Mouse (Mus musculus) inflammation-experienced regulatory T-cells, adult 6 months (primary cell): ENCODE measurements at regions not wholly inside any gene's neighbourhood (a gene's known extent, or its start where the extent isn't known, plus 50 kb on each side); places are given as distances from the start of the nearest gene placed in this dataset.
A peak's percentile ranks its signal among the peaks of the same experiment; 100 is the strongest.
"Not testable (repeated sequence)": the region's sequence is repeated elsewhere in the genome, so short reads cannot be mapped to it uniquely, and the experiment has no call there.

Experiments used
- ATAC-seq: one replicate; pipeline ENCODE4 v1.8.0; 2017

DNA sequence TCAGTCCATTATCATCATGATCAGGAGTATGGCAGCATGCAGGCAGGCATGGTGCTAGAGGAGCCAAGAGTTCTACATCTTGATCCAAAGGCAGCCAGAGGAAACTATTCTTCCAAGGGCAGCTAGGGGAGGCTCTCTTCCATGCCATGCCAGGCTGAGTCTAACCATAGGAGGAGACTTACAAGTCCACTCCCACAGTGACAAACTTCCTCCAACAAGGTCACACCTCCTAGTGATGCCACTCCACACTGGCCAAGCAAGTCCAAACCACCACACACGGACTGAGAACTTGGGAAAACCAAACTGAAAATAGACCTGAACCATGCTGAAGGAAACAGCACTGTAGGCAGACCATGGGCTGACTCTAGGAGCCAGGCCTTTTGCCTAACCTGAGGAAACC is 197.4 kb downstream of the Prex1 start:
- no peak for ATAC-seq

DNA sequence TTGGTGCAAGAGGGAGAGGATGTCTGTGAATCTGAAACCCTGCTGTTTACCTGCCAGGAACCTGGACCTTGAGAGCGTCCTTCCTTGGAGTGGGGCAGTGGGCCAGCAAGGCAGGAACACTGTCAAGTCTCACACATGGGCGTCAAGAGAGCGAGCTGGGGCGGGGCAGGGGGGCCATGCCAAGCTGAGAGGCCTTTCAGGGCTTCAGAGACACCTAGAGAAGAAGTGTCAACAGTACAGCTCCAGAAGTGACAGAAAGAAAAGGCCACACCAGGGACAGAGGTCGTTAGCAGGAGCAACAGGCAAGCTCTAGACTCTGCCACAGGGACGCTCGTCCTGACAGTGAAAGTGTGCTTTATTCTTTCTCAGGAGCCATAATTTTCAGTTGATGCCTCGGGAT is 199.0 kb downstream of the Prex1 start:
- no peak for ATAC-seq

DNA sequence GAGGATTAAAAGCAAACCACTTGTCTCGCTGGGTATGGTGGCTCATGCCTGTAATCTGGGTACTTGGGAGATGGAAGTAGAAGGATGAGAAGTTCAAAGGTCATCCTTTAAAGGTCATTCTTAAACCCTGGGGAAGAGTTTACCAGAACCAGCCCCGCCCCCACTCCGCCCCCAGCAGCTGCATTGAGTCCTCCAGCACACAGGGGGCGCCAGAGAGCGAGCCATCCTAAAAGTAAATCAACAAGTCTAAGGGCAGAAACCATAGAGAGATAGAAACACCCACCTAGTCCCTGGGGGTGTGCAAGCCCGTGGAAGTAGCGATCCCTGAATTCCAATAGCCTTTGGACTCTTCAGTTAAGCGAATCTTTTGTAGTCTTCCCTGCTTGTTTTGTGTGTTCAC is 201.1 kb downstream of the Prex1 start:
- no peak for ATAC-seq

DNA sequence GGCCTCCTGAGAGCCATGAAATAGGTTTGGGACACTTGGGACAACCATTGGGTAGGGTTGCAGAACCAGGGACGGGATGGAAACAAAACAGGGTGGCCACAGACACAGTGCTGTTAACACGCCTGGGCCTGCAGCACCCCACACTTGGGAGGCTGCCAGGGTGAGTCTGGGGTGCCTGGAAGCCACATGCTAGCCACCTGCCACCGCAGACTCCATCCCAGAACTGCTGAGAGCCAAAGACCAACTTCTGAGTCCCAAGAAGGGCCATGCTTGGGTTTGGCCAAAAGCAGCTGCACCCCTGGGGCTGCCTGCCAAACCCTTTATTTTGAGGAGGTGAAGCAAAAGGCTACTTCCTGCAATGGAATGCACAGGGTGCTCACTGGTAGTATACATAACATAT is 202.2 kb downstream of the Prex1 start:
- not testable (repeated sequence) for ATAC-seq

DNA sequence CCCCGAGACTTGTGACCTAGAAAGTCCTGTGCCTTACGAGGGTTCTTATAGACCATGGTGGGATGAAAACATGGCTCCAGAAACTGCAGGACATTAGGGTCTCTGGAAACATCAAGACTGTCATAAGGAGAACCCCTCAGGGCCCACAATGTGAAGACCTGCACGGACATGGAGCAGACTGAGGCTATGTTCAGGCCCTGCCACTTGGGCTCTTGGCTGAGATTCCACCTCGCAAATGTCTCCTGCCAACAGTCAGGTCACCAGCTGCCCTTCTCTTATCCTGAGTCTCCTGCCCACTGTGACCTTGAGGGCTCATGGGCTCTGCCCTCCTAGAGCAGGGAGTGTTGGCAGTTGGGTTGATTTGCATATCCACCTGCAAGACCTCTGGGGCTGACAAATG is 202.9 kb downstream of the Prex1 start:
- ATAC-seq: no peak

DNA sequence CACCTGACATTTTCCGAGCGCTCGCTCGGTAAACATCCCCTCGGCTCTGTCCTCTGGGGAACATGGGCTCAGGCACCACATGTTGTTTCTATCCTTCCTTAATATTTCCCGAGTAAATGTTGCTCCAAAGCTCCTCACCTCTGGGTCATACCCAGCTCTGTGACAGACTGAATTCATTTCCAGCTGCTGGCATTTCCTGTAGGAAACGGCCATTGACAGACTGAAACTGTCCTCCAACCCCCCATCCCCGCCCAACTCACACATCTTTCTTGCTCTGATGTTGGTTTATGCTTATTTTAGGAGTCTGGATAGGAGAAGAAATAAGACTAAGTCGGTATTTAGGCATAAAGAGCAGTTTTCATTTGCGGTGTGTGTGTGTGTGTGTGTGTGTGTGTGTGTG is 204.0 kb downstream of the Prex1 start:
- ATAC-seq: no peak

DNA sequence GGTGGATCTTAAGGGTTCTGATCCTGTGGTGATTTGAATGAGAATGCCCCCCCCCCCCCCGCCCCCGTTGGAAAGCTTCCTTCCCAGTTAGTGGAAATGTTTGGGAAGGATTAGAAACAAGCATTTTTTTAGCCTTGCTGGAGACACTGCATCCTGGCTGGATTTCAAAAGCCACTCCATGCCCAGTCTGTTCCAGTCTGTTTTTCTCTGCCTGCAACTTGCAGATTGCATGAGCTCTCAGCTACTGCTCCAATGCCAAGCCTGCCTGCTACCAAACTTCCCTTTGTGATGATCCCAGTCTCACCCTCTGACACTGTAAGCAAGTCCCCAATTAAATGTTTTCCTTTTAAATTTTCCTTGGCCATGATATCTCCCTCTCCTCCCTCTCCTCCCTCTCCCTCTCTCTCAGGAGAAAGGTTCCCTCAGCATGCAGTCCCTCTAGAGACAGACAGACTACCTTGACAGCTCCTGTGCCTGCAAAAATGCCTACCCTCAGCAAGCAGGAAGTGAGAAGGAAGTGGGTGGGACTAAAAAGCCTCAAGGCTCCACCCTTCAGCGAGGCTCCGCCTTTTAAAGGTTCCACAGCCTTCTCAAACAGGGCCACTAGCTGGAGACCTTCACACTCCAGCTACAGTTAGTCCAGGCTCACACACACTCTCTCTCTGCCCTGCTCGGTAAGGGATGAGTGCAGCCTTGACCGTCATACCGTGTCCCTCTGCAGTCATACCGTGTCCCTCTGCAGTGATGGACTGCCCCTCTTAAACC is 204.8 kb downstream of the Prex1 start:
- ATAC-seq: no peak

DNA sequence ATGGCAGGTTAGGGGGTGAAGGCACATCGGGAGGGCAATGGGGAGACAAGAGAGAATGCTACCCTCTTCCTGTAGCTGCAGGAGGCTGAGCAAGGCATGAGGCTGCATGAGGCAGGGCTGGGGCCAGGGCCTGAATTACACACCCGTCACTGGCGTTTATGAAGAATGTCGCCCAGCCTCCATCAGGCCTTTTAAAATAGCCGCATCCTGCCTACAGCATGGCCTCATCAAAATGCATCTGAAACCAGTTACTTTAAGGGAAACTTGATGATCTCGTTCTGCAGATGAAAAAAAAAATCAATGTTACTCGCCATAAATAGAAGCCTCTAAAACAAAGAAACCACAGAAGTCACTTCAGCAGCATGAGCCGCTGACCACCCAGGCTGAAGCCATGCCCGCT is 208.3 kb downstream of the Prex1 start:
- ATAC-seq: no peak

DNA sequence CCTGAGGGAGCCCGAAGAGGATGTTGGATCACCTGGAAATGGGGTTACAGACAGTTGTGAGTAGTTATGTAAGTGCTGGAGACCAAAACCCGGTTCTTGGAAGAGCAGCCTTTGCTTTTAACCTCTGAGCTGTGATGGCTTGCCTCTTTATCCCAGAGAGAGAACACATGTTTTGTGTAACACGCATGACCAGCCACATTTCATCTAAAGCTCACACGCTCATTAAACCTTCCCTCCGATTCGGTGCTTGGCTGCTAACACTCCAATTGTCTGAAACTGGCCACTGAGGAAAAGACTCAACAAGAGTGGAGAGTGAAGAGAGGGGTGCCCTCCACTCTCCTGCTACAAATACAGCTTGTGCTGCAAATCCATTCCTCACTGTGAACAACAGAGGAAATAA is 210.0 kb downstream of the Prex1 start:
- no peak for ATAC-seq

DNA sequence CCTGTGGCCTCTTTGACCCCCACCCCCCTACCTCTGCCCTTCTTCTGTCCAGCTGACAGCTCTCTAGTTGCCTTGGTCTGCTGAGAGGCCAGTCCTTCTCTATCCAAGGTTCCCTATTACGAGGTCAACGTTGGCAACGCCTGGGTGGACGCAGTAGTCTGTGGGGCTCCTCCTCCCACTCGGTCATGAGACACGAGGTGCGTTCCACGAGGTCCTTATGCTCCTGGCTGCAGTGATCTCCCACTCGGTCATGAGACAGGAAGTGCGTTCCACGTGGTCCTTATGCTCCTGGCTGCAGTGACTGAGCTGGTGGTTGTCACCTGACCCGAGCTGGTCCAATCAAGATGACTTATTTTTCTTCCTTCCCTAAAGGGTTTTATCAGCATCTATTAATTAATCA is 220.7 kb downstream of the Prex1 start:
- ATAC-seq: no peak

DNA sequence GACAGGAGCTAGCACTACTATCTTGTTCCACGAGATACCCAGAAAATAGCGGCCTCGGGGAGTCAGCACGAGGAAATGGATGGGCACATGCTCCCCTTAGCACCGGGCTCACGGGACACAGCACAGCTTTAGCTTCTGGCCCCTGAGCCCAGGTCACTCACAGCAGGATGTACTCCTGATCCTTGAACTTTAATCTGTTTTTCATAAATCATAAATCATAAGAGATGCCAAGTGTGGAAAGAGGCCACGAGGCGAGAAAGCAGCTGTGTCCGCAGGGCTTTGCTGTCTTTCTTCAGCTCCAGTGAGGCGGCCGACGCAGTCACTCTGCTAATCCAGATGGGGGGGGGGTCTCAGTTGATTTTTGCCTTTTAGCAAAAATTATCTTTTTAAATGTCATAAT is 221.2 kb downstream of the Prex1 start:
- ATAC-seq: no peak

DNA sequence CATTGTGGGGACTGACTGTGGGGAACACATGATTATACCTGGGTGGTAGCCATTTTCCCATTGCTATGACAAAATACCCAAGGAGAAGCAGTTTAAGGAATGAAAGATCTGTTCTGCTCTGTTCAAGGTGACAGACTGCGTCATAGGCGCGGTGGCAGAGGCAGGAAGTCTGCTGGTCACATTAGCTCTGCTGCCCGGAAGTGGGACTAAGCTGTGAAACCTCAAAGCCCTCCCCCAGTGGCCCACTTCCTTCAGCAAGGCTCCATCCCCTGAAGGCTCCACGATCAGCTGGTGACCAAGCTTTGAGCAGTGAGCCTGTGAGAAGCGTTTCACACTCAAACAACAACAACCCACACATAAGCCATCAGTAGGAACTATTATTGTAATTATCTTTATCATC is 221.8 kb downstream of the Prex1 start:
- peak; percentile 88 for ATAC-seq

DNA sequence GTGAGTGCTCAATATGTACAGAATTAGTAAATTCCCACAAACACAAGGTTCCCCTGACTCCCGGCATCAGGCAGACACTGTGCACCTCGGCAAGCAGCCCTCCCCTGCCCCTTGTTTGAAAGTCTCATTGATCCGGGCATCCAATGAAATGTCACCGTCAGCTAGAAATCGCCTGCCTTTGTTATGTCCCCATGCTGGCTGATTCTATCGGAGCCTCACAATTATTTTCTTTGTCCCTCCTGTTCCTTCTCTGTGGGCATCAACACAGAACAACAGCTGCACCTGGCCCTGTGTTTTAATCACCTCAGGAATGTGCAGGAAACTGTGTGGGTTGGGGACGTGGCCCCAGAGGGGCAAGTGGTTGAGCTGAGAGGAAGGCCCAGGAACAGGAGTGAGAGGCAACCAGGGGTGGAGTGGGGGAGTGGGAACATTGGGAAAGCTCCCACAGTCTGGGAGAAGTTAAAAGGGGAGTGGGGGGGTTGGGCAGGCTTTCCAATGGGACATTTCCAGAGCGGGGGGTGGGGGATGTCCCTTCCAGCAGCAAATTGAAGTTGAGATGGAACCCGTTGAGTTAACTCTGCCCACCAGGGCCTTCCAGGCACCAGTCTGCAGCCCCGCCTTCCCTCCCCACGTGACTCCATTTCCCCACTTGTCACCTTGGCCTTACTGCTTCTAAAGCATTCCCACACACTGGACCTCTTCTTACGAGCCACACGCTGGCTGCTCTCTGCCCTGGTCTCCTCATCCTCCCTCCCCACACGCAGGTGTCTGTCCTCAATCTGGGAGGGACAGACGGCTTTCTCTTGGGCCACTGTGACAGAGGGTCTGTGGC is 224.4 kb downstream of the Prex1 start:
- no peak for ATAC-seq

DNA sequence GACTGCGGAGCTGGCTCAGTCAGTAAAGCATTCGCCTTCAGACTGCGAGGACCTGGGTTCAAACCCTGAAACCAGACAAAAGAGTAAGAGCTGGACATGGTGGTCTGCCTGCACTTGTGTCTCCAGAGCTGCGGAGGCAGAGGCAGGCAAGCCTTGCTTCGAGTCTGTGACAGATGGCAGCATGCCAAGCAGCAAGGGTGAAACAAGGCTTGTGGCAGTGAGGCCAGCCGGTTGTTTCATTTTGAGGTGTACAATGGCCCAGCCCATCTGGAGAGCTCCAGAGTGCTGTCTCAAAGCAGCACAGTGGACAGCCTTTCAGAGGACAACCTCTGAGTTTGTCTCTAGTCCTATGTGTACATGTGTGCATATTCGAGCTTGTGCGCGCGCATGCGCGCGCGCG is 225.9 kb downstream of the Prex1 start:
- no peak for ATAC-seq

DNA sequence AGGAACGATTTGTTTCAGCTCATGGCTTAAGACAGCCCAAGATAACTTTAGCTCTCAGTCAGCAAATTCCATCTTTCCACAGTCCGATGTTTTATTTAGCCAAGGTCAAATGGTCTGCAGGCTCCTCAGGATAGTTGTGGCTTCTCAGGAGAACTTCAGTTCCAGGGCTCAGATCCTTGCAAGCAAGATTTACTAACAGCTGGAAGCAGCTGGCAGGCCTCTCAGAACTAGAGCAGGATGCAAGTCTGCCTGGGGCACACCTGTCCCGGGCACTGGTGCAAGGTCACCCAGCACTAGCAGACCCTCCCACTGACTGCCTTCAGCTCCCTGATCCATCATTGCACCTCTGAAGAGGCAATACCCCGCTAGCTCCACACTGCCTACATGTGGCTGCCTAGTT is 227.8 kb downstream of the Prex1 start:
- ATAC-seq: no peak

DNA sequence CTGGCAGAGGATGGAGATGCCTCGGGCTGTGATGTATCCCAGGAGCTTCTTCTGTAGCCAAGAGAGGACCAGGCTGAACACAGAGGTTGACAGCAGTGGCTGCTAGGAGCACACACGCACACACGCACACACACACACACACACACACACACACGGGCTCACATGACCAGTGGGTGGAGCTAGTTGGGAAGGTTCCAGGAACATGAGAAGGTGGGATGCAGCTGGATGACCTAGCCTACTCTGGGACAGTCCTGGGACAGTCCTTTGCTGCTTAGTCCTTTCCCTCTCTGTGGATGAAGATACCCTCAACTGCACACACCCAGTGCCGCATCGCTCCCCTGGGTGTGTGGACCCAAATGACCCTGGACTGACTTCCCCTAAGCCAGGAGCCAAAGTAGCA is 228.3 kb downstream of the Prex1 start:
- no peak for ATAC-seq

DNA sequence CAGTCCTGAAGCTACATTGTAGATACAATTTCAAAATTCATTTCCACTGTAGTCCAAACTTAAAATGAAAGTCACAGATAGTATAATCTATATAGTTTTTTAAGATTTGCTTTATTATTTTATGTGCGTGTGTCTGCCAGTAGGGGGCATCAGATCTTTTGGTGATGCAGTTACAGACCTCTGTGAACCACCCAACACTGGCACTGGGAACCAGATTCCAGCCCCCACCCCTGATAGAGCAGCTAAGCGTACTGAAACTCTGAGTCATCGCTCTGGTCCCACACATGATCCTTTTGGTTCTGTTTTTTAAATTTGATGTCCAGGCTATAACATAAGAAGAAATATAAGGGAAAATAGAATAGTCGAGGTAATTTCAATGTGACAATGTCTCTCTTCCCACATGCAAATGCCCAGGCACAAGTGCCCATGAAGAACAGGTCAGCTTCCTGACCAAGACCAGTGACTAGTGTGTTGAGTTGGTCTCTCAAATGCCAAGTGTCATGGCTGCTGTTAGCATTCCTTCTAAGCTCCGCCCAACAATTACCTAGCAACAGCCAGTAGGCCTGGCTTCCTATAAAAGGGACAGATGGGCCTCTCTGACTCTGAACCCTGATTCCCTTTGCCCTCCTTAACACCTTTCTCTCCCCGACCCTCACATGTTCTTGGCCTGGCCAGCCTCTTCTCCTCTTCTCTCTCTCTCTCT is 229.9 kb downstream of the Prex1 start:
- ATAC-seq: no peak

DNA sequence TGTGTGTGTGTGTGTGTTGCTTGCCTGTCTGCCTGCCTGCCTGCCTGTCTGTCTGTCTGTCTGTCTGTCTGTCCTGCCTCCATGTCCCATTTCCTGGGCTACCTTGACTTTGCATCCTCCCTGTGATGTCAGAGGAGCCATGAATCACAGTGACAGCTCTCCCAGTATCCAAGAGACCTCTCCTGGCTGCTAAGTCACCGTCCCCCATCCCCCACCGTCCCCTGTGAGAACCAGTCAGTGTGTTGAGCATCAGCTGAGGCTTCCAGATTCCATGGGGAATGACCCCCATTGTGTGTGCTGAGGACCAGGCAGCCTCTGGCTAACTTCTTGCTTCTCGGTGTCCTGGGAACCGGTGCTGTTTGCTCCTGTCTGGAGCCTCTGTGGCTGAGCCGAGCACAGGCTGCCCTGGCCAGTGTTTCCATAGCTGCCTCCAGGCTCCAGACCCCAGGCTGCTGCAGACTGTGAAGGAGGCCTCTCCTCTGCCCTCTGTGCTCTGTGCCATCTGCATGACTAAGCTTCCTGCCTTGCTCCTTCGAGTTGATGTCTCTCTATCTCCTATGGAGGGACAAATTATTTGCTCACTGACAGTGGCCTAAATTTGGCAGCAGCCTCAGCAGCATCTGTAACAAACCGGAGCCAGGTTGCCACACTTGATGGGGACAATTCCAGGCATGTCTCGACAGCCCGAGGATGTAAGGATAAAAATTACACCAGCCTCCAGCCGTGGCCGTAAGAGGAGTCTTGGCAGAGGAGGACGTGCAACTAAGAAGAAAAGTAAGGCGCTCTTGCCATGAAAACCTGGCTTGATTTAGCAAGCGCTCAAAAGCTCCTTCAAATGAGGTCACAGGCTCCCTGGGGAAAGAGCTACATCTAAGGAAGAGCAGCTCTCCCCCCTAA is 230.7 kb downstream of the Prex1 start:
- ATAC-seq: no peak

DNA sequence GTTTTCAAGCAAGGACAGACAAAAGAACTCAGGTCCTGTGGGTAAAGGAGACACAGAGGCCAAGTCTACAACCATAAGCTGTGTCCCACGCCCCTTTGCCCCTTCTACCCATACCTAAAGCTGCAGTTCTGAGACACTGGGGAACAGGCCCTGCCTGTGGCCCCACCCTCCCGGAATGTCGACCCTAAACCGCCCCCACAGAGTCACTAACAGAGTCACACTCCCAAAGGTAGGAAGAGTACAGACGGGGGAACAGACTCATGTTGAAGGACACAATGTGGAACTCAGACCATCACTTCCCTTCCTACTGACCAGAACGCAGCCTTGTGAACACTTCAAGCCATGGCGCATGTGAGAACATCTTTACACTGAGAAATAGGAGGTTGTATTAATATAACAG is 231.9 kb downstream of the Prex1 start:
- no peak for ATAC-seq

DNA sequence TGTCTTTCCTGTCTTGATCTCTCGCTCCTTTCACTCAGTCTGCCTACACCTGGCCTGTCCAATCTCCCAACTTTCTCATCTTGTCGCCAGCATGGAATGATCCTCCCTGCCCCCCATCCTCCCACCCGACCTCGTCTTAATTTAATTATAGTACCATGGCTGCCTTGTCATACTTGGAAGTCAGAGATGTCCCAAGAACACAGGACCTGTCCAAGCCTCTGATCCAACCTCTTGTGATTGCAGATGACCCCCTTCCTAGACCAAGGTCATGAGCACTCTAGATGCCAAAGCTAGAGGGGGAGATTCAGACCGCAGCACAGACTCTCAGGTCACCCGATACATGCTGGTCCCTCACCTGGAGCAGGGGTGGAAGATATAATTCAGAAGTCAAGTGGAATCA is 232.3 kb downstream of the Prex1 start:
- ATAC-seq: no peak

DNA sequence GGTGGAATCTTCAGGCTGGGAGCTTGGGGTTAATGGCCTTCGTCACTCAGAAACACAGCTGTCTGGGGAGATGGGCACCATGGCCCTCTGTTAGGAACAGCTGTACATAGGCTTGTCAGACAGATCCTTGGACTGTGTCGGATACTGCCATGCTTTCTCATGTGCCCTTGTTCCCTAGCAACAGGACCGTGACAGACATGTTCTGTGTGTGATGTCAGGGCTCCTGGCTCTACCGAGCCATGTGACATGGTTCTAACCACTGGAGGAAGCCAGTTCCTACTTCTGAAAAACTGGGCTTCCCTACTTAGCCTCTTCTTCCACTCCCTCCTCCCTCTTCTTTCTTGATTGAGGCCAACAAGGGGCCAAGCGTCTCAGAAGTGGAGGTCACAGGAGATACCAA is 232.7 kb downstream of the Prex1 start:
- no peak for ATAC-seq

DNA sequence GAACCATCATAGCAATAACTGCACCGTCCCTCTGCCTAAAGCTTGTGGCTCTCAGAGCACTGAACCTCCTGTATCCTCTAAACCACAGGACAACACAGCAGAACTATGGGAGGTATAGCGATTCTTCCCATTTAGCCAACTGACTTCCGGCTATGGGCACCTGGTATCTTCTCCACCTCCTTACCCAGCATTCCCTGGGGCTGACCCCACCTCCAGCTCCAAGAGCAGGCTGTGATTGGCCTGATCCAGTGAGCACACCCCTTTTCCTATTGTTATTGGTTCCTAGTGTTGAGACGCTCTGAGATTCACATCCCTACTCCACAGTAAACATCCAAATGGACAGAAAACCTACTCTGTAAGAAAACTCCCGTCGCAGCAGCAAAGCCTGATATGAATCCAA is 236.7 kb downstream of the Prex1 start:
- ATAC-seq: no peak

DNA sequence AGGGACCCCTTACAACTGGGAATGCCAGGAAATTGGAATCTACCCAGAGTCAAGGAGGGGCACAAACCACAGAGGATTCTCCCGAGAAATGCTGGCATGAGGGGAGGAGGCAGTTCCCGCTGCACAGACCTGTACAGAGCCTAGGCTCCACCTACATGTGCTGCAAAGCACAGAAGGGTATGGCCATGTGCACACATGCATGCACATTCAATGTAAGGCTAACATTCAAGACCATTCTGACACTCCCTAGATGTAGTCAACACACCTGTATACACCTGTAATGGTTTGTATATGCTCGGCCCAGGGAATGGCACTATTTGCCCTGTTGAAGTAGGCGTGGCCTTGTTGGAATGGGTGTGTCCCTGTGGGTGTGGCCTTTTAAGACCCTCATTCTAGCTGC is 238.0 kb downstream of the Prex1 start:
- ATAC-seq: no peak
